Comparison of ENCODE assay signal across 1 mouse cellular context in genomic region chr9:45953511-45954293, GRCm38 (mm10).
TF ChIP-seq lines count a peak whose summit lies in the region.

No protein-coding gene starts in this region.

TF ChIP-seq in CH12.LX, 34 proteins besides CTCF, POLR2A, EP300 and RAD21:
- TF ChIP-seq ELF1 (IDR thresholded peaks at IDR 0.05; ENCODE audit: low read depth, low read length) (peak; percentile 60), CHD2 (IDR thresholded peaks at IDR 0.05; ENCODE audit: low read length) (no peak)
